In genomic region chr17:94243821-94244220, GRCm38 (mm10) we compare ENCODE assay signal across 11 mouse cellular contexts.
"Had no signal": no experiment of that assay in that cellular context is flagged by ENCODE, and none has a peak within 500 bp of the region (broad histone marks: within the 10 kb centered on the region; RNA-seq: fewer than 3 reads in every experiment).

No protein-coding gene starts in this region.

- DNase-seq: liver, postnatal 0 days; lung, adult 2 months; lung, postnatal 14 days; lung, postnatal 36 days; right cerebral cortex, postnatal 14 days; thymus, adult 2 months; thymus, postnatal 25 days; thymus, postnatal 4 days had no signal

- ATAC-seq: liver, postnatal 0 days; lung, postnatal 0 days; midbrain, embryonic 13.5 days; midbrain, embryonic 15.5 days had no signal
